In genomic region chr2:85238068-85238667, GRCm38 (mm10) we compare ENCODE assay signal across 16 mouse cellular contexts. TPM values are rescaled to one million over a fixed set of nuclear protein-coding genes. Genes with fewer than 3 reads are reported as not detected.
DNase-seq lines count a peak whose midpoint lies in the region; ATAC-seq and TF ChIP-seq lines count a peak whose summit lies in the region.
"Had no signal": no experiment of that assay in that cellular context is flagged by ENCODE, and none has a peak within 500 bp of the region (broad histone marks: within the 10 kb centered on the region; RNA-seq: fewer than 3 reads in every experiment).

No protein-coding gene starts in this region.

- H3K9me3 ChIP-seq in forebrain, postnatal 0 days (ENCODE audit: low read length) = no peaks in the 10 kb centered on the region
- no peaks in the 10 kb centered on the region for H3K9me3 ChIP-seq in forebrain, embryonic 14.5 days (replicated peaks; ENCODE audit: control insufficient read depth, low read length)
- no peaks in the 10 kb centered on the region for H3K9me3 ChIP-seq in kidney, embryonic 15.5 days (replicated peaks)
- H3K9me3 ChIP-seq: liver, embryonic 15.5 days; midbrain, embryonic 10.5 days had no signal

- no peaks in the 10 kb centered on the region for H3K36me3 ChIP-seq in forebrain, postnatal 0 days (ENCODE audit: insufficient read depth)
- H3K36me3 ChIP-seq in forebrain, embryonic 14.5 days (ENCODE audit: control insufficient read depth, insufficient read depth, low read length) = no peaks in the 10 kb centered on the region
- H3K36me3 ChIP-seq in kidney, embryonic 15.5 days = no peaks in the 10 kb centered on the region
- H3K36me3 ChIP-seq: liver, embryonic 15.5 days; midbrain, embryonic 10.5 days had no signal

- peak; percentile 55; the same call in 1 of the 2 replicates for ATAC-seq in forebrain, postnatal 0 days
- no peak for ATAC-seq in forebrain, embryonic 14.5 days
- ATAC-seq in kidney, embryonic 15.5 days (replicated peaks; ENCODE audit: low FRiP score) = no peak
- ATAC-seq in erythroblast, adult 5-6 weeks (replicated peaks; ENCODE audit: low FRiP score, poor library complexity, severe bottlenecking) = no peak
- ATAC-seq: inflammation-experienced regulatory T-cells, adult 6 months had no signal

- no peak for DNase-seq in forebrain, postnatal 0 days
- no peak for DNase-seq in forebrain, embryonic 14.5 days (ENCODE audit: low spot score)
- DNase-seq in kidney, postnatal 36 days = peak; percentile 6 to 12
- DNase-seq in heart, adult 9 months (ENCODE audit: low spot score in 2 of 2) = peak; percentile 74 to 81
- DNase-seq in heart, postnatal 25 days (ENCODE audit: low spot score) = peak; percentile 39
- DNase-seq in spleen, postnatal 10 days (ENCODE audit: low spot score in 2 of 2) = no peak
- DNase-seq: adrenal gland, postnatal 25 days; gastrocnemius, postnatal 10 days; thymus, postnatal 4 days had no signal

- H3K9ac ChIP-seq in forebrain, postnatal 0 days = no peak overlapping the region
- no peak overlapping the region for H3K9ac ChIP-seq in forebrain, embryonic 14.5 days (ENCODE audit: low read length)
- no peak overlapping the region for H3K9ac ChIP-seq in kidney, embryonic 15.5 days
- H3K9ac ChIP-seq: liver, embryonic 15.5 days had no signal

- no peaks in the 10 kb centered on the region for H3K27me3 ChIP-seq in forebrain, postnatal 0 days (ENCODE audit: insufficient read depth, low read length)
- H3K27me3 ChIP-seq in forebrain, embryonic 14.5 days (replicated peaks; ENCODE audit: control insufficient read depth, insufficient read depth, low read length) = no peaks in the 10 kb centered on the region
- no peaks in the 10 kb centered on the region for H3K27me3 ChIP-seq in kidney, embryonic 15.5 days
- H3K27me3 ChIP-seq: liver, embryonic 15.5 days had no signal

- TF ChIP-seq CTCF in forebrain, postnatal 0 days (IDR thresholded peaks at IDR 0.05; ENCODE audit: low read depth) = no peak

- no peak overlapping the region for H3K27ac ChIP-seq in forebrain, postnatal 0 days (ENCODE audit: low read depth, low read length)
- no peak overlapping the region for H3K27ac ChIP-seq in forebrain, embryonic 14.5 days (ENCODE audit: low read depth, low read length)
- H3K27ac ChIP-seq in kidney, embryonic 15.5 days = no peak overlapping the region
- H3K27ac ChIP-seq: liver, embryonic 15.5 days; midbrain, embryonic 10.5 days; stomach, postnatal 0 days had no signal

- intact Hi-C loops in heart, postnatal 25 days (cut with DNase I) = no loop called here

- H3K4me3 ChIP-seq in forebrain, postnatal 0 days (ENCODE audit: low read depth, low read length) = no peak overlapping the region
- no peak overlapping the region for H3K4me3 ChIP-seq in forebrain, embryonic 14.5 days (ENCODE audit: low read depth, low read length)
- no peak overlapping the region for H3K4me3 ChIP-seq in kidney, embryonic 15.5 days (replicated peaks)
- H3K4me3 ChIP-seq: liver, embryonic 15.5 days; midbrain, embryonic 10.5 days had no signal

- H3K4me2 ChIP-seq in forebrain, postnatal 0 days (ENCODE audit: low read depth) = no peak overlapping the region
- H3K4me2 ChIP-seq in forebrain, embryonic 14.5 days (ENCODE audit: low read length) = no peak overlapping the region
- H3K4me2 ChIP-seq in kidney, embryonic 15.5 days = no peak overlapping the region
- H3K4me2 ChIP-seq: liver, embryonic 15.5 days had no signal

- 64% methylated on average over 4 of the region's 4 CpGs for WGBS in forebrain, postnatal 0 days
- 63% methylated on average over 4 of the region's 4 CpGs for WGBS in forebrain, embryonic 14.5 days
- 16% methylated on average over 4 of the region's 4 CpGs for WGBS in kidney, embryonic 15.5 days

- no peaks in the 10 kb centered on the region for H3K4me1 ChIP-seq in forebrain, postnatal 0 days (ENCODE audit: insufficient read depth)
- no peaks in the 10 kb centered on the region for H3K4me1 ChIP-seq in forebrain, embryonic 14.5 days (ENCODE audit: control insufficient read depth, insufficient read depth, low read length)
- no peaks in the 10 kb centered on the region for H3K4me1 ChIP-seq in kidney, embryonic 15.5 days
- H3K4me1 ChIP-seq: liver, embryonic 15.5 days; midbrain, embryonic 10.5 days had no signal

RNA-seq across cellular contexts. Expression of gene Lrrc55, which starts 41.2 kb away (rescaled TPM):
- 31.5 and 36.7 TPM in 2 replicates for total RNA-seq in forebrain, postnatal 0 days (2014; rRNA removed)
- 11.2 and 14.6 TPM in 2 replicates for polyA plus RNA-seq in forebrain, postnatal 0 days (2015; fragmentation: Nextera tagmentation; extraction: Ambion mirVana)
- 11.0 and 11.7 TPM in 2 replicates for polyA plus RNA-seq in forebrain, embryonic 14.5 days (2014; fragmentation: Nextera tagmentation; extraction: Ambion mirVana)
- polyA plus RNA-seq in kidney, embryonic 15.5 days (2015; fragmentation: Nextera tagmentation; extraction: Ambion mirVana) = 0.40 and 0.65 TPM in 2 replicates
- 1 to 10 TPM; 1.6 to 2.8 TPM for total RNA-seq in heart, postnatal 25 days (2021)
- not detected in 2 replicates for total RNA-seq in erythroblast, adult 5-6 weeks (2015; ENCODE audit: low replicate concordance)
- 0.28 TPM in 1 of 2 replicates, not detected in the other for total RNA-seq in erythroblast, adult 5-6 weeks (2017; ENCODE audit: low replicate concordance)
- total RNA-seq: common myeloid progenitor, adult 5-6 weeks had no signal
- polyA plus RNA-seq: inflammation-experienced regulatory T-cells, adult 6 months had no signal

Comparison
In these comparisons a context has a peak if more than half of its experiments do, and no peak if none do; other contexts are left out.
1. DNase-seq: peak in kidney, postnatal 36 days (2 of 2), heart, adult 9 months (2 of 2) and heart, postnatal 25 days (single experiment); none in forebrain, postnatal 0 days (single experiment), forebrain, embryonic 14.5 days (single experiment) and spleen, postnatal 10 days (0 of 2).